Mouse (Mus musculus) liver, embryonic 12.5 days (tissue): ENCODE measurements around the gene Bdh1. TPM values are rescaled to one million over a fixed set of nuclear protein-coding genes. Genes with fewer than 3 reads are reported as not detected.
A peak's percentile ranks its signal among the peaks of the same experiment; 100 is the strongest.

Source experiments
- ATAC-seq: fragments of 200-750 bp; cut with Nextera tagmentation; 2 replicates; pipeline ENCODE4 v1.8.0; 2017; ENCODE audit warnings: moderate number of reproducible peaks, mild to moderate bottlenecking, moderate library complexity
- H3K27ac ChIP-seq: fragments of 300-500 bp; sonication (generic); 2 replicates; pipeline ENCODE4 v1.5.1; 2016; ENCODE audit warnings: mild to moderate bottlenecking
- H3K27me3 ChIP-seq: fragments of 300-500 bp; sonication (generic); replicated peaks from 2 replicates; pipeline ENCODE4 v1.6.1; 2016; ENCODE audit warnings: mild to moderate bottlenecking, moderate library complexity
- H3K36me3 ChIP-seq: fragments of 300-500 bp; sonication (generic); 2 replicates; pipeline ENCODE4 v1.6.1; 2016; ENCODE audit warnings: mild to moderate bottlenecking, moderate library complexity
- H3K4me1 ChIP-seq: fragments of 300-500 bp; sonication (generic); 2 replicates; pipeline ENCODE4 v1.6.1; 2016
- H3K4me2 ChIP-seq: fragments of 300-500 bp; sonication (generic); 2 replicates; pipeline ENCODE4 v1.6.1; 2016; ENCODE audit warnings: mild to moderate bottlenecking, moderate library complexity
- H3K4me3 ChIP-seq: fragments of 300-500 bp; sonication (generic); 2 replicates; pipeline ENCODE4 v1.5.1; 2016; ENCODE audit warnings: mild to moderate bottlenecking, moderate library complexity
- H3K9ac ChIP-seq: fragments of 300-500 bp; sonication (generic); 2 replicates; pipeline ENCODE4 v1.6.1; 2016; ENCODE audit warnings: mild to moderate bottlenecking, moderate library complexity
- H3K9me3 ChIP-seq: fragments of 300-500 bp; sonication (generic); replicated peaks from 2 replicates; pipeline ENCODE4 v1.6.1; 2016; ENCODE audit warnings: mild to moderate bottlenecking, moderate library complexity
- WGBS: fragments of 180-500 bp; shearing (Covaris S2); methylation state at CpG from one replicate; pipeline ENCODE4 v1.1.7; 2016; ENCODE audit not compliant: insufficient replicate concordance; 5-methylcytosine and 5-hydroxymethylcytosine counted together
- polyA plus RNA-seq: library from polyadenylated mRNA; unstranded; fragments of >200 nt; fragmentation: Nextera tagmentation; extraction: Ambion mirVana; gene quantifications from 2 replicates; pipeline ENCODE4 v1.2.1, GENCODE M21; 2016

The Bdh1 gene
- polyA plus RNA-seq, 1 experiment from 2014 or later, result 45.8 TPM

GRCm38 (mm10) chr16:31471994-31472393 is 49.9 kb downstream of the Bdh1 start:
- H3K36me3 ChIP-seq, result no peaks in the 10 kb centered on the region
- no peaks in the 10 kb centered on the region for H3K27me3 ChIP-seq
- no peak overlapping the region for H3K4me3 ChIP-seq
- 27% methylated on average over 5 of the region's 5 CpGs for WGBS
- peak; percentile 35; the same call in 1 of the 2 replicates for ATAC-seq
- no peaks in the 10 kb centered on the region for H3K9me3 ChIP-seq
- H3K9ac ChIP-seq, result no peak overlapping the region
- H3K27ac ChIP-seq, result 0 out of 2 replicates have a peak overlapping the region, but pooled peaks have one; percentile 3
- H3K4me2 ChIP-seq, result no peak overlapping the region
- H3K4me1 ChIP-seq, result peaks cover 25% of the 10 kb centered on the region

DNA sequence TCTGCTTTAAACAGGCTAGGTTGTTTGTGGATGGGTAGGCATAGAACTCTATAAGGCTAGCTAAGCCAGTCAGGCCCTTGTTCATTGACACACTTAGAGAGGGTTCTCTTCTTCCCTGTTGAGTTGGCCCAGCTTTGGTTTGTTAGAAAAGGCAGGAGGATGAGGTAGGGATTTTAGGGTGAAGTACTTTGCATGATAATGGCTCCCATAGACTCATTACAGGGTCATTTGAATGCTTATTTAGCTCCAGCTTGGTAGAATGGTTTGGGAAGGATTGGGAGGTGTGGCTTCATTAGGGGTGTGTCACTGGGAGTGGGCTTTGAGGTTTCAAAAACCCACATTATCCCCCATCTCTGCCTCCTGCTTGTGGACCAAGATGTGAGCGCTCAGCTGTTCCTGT is 51.1 kb downstream of the Bdh1 start:
- H3K4me1 ChIP-seq, result peaks cover 25% of the 10 kb centered on the region
- 90% methylated on average over 1 of the region's 1 CpGs for WGBS
- no peak overlapping the region for H3K4me2 ChIP-seq
- no peaks in the 10 kb centered on the region for H3K9me3 ChIP-seq
- ATAC-seq, result no peak
- H3K36me3 ChIP-seq, result no peaks in the 10 kb centered on the region
- no peak overlapping the region for H3K27ac ChIP-seq
- H3K9ac ChIP-seq, result no peak overlapping the region
- H3K27me3 ChIP-seq, result no peaks in the 10 kb centered on the region
- H3K4me3 ChIP-seq, result no peak overlapping the region

- Histone ChIP-seq H3K9me3 (no peaks in the 10 kb centered on the region), H3K4me2 (no peak overlapping the region), H3K4me1 (peaks cover 24% of the 10 kb centered on the region), H3K27me3 (no peaks in the 10 kb centered on the region), H3K36me3 (no peaks in the 10 kb centered on the region), H3K4me3 (no peak overlapping the region), H3K27ac (no peak overlapping the region), H3K9ac (no peak overlapping the region)
- no peak for ATAC-seq
- WGBS, result 61% methylated on average over 9 of the region's 9 CpGs
These were observed 53.3 kb downstream of the Bdh1 start for GRCm38 (mm10) chr16:31475123-31475968.

GRCm38 (mm10) chr16:31476872-31477603 is 55.0 kb downstream of the Bdh1 start:
- WGBS, result 40% methylated on average over 7 of the region's 7 CpGs
- no peaks in the 10 kb centered on the region for H3K27me3 ChIP-seq
- ATAC-seq, result no peak
- H3K36me3 ChIP-seq, result no peaks in the 10 kb centered on the region
- H3K4me2 ChIP-seq, result no peak overlapping the region
- H3K4me3 ChIP-seq, result no peak overlapping the region
- H3K9ac ChIP-seq, result no peak overlapping the region
- H3K9me3 ChIP-seq, result no peaks in the 10 kb centered on the region
- H3K4me1 ChIP-seq, result peaks cover 7% of the 10 kb centered on the region
- no peak overlapping the region for H3K27ac ChIP-seq

DNA sequence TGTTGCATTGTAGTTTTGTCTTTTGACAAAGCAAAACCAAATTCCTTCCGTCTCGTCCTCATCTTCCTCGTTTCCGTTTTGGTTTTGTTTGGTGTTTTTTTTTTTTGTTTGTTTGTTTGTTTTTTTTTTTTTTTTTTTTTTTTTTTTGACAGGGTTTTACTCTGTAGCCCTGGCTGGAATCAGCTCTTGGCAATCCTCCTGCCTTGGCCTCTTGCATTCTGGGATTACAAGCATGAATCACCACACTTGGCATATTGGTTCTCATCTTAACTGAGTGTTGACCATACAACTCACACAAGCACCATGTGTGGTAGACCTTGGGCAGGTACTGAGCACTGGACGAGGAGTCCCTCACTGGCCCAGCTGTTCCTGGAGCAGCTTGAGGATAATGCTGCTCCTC is 63.3 kb downstream of the Bdh1 start:
- Histone ChIP-seq H3K27ac (no peak overlapping the region), H3K4me1 (no peaks in the 10 kb centered on the region), H3K4me3 (no peak overlapping the region), H3K4me2 (no peak overlapping the region), H3K9ac (no peak overlapping the region), H3K9me3 (no peaks in the 10 kb centered on the region), H3K36me3 (no peaks in the 10 kb centered on the region), H3K27me3 (peaks cover 15% of the 10 kb centered on the region; the same call in 1 of the 2 replicates)
- ATAC-seq, result no peak
- 73% methylated on average over 5 of the region's 5 CpGs for WGBS

DNA sequence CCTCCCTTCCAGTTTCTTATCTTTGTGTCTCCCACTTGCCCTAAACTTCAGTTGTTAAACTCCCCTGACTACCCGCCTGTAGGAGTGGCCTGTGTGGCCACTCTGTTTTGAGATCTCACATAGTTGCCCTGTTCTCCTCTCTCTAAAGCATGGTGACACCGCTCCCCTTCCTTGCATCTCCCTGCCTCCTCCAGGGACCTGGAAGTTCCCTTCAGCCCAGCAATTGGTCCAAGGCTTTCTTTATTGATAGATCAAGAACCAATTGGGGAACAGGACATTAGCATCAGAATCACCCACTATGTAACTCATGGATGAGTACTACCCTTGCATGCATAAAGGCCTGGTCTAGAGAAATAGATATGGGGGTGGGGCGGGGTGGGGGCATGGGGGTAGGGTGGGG is 65.2 kb downstream of the Bdh1 start:
- no peak for ATAC-seq
- Histone ChIP-seq H3K27ac (no peak overlapping the region), H3K9me3 (no peaks in the 10 kb centered on the region), H3K9ac (no peak overlapping the region), H3K4me2 (no peak overlapping the region), H3K36me3 (no peaks in the 10 kb centered on the region), H3K4me3 (no peak overlapping the region), H3K4me1 (no peaks in the 10 kb centered on the region), H3K27me3 (peaks cover 30% of the 10 kb centered on the region)
- WGBS, result 52% methylated on average over 3 of the region's 3 CpGs

DNA sequence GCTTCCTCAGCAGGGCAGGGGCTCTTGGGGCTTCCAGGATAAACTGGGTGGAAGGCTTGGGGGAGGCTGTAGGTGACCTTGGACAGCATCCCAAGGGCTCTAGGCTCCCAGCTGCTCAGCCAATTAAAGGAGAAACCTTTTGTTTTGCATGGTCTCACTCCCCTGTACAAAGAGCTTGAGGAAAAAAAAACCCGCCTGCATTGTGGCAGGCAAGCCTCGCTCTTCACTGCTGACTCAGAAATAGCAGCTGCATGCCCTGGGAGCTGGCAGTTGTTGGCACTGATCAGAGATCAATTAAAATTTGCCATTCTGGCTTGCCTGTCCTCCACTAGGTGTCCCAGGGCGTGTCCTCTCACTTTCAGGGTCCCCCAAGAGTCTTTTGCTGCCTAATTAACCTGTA is 67.0 kb downstream of the Bdh1 start:
- ATAC-seq, result no peak
- Histone ChIP-seq H3K9ac (no peak overlapping the region), H3K27me3 (peaks cover 38% of the 10 kb centered on the region), H3K4me1 (peaks cover 11% of the 10 kb centered on the region; the same call in 1 of the 2 replicates), H3K9me3 (no peaks in the 10 kb centered on the region), H3K36me3 (no peaks in the 10 kb centered on the region), H3K4me3 (no peak overlapping the region), H3K4me2 (no peak overlapping the region), H3K27ac (no peak overlapping the region)
- 36% methylated on average over 3 of the region's 3 CpGs for WGBS

DNA sequence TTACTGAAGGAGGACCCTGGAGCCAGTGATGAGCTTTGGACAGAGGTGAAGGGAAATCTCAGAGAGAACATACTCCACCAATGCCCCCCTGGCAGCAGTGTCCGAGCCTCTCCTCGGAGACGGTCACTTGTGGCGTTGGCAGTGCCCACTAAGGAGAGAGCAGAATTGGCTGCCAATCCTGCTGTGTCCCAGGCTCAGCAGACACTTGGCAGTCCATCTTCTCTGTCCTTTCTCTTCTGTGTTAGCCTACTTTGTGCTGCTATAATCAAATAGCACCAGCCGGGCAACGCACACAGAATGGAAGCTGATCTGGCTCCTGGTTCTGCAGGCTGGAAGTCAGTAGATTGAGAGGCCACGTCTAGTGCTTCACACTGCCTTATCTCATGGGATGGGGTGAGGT is 68.9 kb downstream of the Bdh1 start:
- Histone ChIP-seq H3K27me3 (peaks cover 35% of the 10 kb centered on the region), H3K9ac (no peak overlapping the region), H3K36me3 (no peaks in the 10 kb centered on the region), H3K4me2 (no peak overlapping the region), H3K4me1 (peaks cover 11% of the 10 kb centered on the region; the same call in 1 of the 2 replicates), H3K27ac (no peak overlapping the region), H3K9me3 (no peaks in the 10 kb centered on the region), H3K4me3 (no peak overlapping the region)
- 74% methylated on average over 7 of the region's 7 CpGs for WGBS
- no peak for ATAC-seq

GRCm38 (mm10) chr16:31492921-31493549 is 71.0 kb downstream of the Bdh1 start:
- H3K4me1 ChIP-seq, result peaks cover 11% of the 10 kb centered on the region; the same call in 1 of the 2 replicates
- no peak overlapping the region for H3K9ac ChIP-seq
- no peak for ATAC-seq
- H3K27me3 ChIP-seq, result peaks cover 35% of the 10 kb centered on the region
- no peak overlapping the region for H3K4me2 ChIP-seq
- no peaks in the 10 kb centered on the region for H3K36me3 ChIP-seq
- no peak overlapping the region for H3K4me3 ChIP-seq
- no peaks in the 10 kb centered on the region for H3K9me3 ChIP-seq
- WGBS, result 40% methylated on average over 12 of the region's 12 CpGs
- no peak overlapping the region for H3K27ac ChIP-seq

DNA sequence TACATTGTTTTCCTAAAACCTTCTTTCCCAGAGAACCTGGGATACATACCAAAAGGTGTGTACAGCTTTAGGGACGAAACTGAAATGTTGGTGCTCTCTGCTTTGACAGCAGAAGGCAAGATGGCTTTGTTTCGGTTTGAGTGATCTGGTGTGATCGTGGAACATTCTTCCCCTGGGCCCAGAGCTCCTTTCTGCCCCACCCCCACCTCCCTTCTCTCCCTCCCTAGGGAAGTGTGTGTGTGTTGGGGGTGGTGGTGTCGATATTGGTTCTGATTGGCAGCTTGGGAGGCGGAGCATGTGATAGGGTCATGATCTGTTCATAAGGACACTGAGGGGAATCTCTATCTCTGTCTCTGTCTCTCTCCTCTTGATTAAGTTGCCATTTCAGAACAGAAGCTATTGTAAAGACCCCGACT is 71.5 kb downstream of the Bdh1 start:
- peaks cover 11% of the 10 kb centered on the region; the same call in 1 of the 2 replicates for H3K4me1 ChIP-seq
- H3K4me3 ChIP-seq, result no peak overlapping the region
- H3K9ac ChIP-seq, result no peak overlapping the region
- no peaks in the 10 kb centered on the region for H3K9me3 ChIP-seq
- ATAC-seq, result no peak
- peaks cover 30% of the 10 kb centered on the region for H3K27me3 ChIP-seq
- no peak overlapping the region for H3K27ac ChIP-seq
- 37% methylated on average over 6 of the region's 6 CpGs for WGBS
- H3K36me3 ChIP-seq, result no peaks in the 10 kb centered on the region
- no peak overlapping the region for H3K4me2 ChIP-seq

DNA sequence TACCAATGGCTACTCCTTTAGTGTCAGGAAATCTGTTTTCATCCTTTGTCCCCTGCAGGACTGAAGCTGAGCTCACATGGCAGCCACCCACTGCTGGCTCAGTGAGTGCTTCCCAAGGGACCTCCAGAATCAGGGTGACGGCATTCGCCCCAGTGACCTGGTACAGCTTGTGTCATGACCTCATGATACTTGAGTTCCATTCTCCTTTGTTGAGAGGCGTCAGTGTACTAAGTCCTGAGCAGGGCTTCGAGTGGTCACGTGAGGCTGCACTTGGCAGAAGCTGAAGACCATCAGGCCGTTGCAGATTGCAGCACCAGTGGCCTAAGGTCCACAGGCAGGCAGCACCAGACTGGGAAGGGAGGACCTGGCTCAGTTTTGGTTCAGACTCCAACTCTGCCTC is 71.9 kb downstream of the Bdh1 start:
- no peak overlapping the region for H3K4me3 ChIP-seq
- peaks cover 27% of the 10 kb centered on the region for H3K27me3 ChIP-seq
- H3K4me2 ChIP-seq, result no peak overlapping the region
- H3K27ac ChIP-seq, result no peak overlapping the region
- H3K36me3 ChIP-seq, result no peaks in the 10 kb centered on the region
- 67% methylated on average over 6 of the region's 6 CpGs for WGBS
- ATAC-seq, result no peak
- no peak overlapping the region for H3K9ac ChIP-seq
- peaks cover 11% of the 10 kb centered on the region; the same call in 1 of the 2 replicates for H3K4me1 ChIP-seq
- H3K9me3 ChIP-seq, result no peaks in the 10 kb centered on the region

- H3K4me2 ChIP-seq, result no peak overlapping the region
- H3K36me3 ChIP-seq, result no peaks in the 10 kb centered on the region
- H3K27ac ChIP-seq, result no peak overlapping the region
- ATAC-seq, result no peak
- H3K9me3 ChIP-seq, result no peaks in the 10 kb centered on the region
- H3K9ac ChIP-seq, result no peak overlapping the region
- H3K4me1 ChIP-seq, result peaks cover 11% of the 10 kb centered on the region; the same call in 1 of the 2 replicates
- WGBS, result 53% methylated on average over 7 of the region's 7 CpGs
- H3K4me3 ChIP-seq, result no peak overlapping the region
- H3K27me3 ChIP-seq, result peaks cover 23% of the 10 kb centered on the region
These were observed 73.3 kb downstream of the Bdh1 start for GRCm38 (mm10) chr16:31495356-31495755.
